Mouse (Mus musculus) cerebellum, adult 2 months (tissue): ENCODE data around the gene Atf7ip.

Experiments
- CTCF ChIP-seq: fragments of 200-500 bp; IDR thresholded peaks from 2 replicates; pipeline ENCODE4 v1.5.1; 2011; ENCODE audit warnings: low read depth, mild to moderate bottlenecking, control low read depth, low read length, moderate library complexity, borderline replicate concordance; ENCODE audit not compliant: insufficient read depth
- POLR2A ChIP-seq: fragments of 200-500 bp; IDR thresholded peaks from 2 replicates; pipeline ENCODE4 v1.6.1; 2011; ENCODE audit warnings: low read length, control low read depth, borderline replicate concordance; ENCODE audit not compliant: insufficient read depth

DNA sequence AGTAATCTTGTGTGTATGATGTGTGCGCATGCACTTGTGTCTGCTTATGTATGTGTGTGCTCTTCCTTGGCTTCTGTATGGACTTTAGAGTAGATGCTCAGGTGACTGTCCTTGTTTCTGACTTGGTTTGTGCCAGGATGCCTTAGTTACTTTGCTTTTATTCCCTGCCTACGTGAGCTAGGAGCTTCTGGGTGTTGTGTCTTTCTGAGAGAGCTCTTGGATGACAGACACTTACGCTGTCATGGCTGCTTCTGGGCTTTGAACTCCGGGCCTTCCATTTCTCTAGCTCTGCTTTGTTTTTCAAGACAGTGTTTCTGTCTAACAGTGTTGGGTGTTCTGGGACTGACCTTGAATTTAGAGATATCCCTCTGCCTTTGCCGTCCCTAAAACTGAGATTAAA, 16.7 kb downstream of the Atf7ip start:
- TF ChIP-seq CTCF, result no peak
- no peak for TF ChIP-seq POLR2A
